Mouse (Mus musculus): ENCODE data around the gene Unc119b. TPM values are rescaled to one million over a fixed set of nuclear protein-coding genes. Genes with fewer than 3 reads are reported as not detected.
"Not testable (repeated sequence)": the region's sequence is repeated elsewhere in the genome, so short reads cannot be mapped to it uniquely, and the experiment has no call there.

The Unc119b gene
- total RNA-seq, 2 experiments from 2014 or later = 23.4 to 28.1 TPM

DNA sequence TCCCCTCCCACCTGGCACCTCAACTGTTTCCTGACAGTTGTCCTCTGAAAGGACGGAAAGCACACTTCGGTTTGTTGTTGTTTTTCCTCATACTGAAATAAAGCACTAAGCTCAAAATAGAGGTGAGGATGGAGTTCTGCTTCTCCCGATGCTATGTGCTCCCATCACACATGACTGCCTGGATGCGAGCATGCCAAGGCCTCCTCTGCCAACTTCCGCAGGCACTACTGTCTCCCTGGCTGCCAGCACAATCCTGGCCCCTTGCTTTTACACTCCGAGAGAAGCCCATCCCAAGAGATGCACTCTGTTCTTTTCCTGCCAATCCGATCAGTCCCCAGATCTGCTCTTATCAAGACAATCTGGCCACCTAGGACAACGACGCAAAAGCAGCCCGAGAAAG, 8.8 kb upstream of the Unc119b start:
- intact Hi-C loops (cut with DNase I) = no loop called here

DNA sequence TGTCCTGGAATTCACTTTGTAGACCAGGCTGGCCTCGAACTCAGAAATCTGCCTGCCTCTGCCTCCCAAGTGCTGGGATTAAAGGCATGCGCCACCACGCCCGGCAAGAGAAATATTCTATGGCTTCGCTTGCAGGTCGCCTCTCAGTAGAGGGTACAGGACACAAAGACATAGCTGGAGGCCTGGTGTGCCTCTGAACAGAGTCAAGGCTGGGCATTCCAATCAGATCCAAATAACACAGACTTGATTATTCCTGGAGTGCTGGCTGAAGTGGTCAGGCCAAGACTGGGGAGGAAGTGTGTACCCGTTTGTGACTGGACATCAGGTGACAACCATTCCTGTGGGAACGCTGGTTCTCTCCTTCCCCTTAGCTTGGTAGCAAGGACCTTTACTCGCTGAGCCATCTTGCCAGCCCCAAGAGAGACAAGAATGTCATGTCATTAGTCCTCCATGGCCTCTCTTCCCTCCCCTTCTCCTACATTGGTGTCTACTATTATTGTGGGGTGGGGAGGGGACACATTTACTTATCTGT, 7.5 kb upstream of the Unc119b start:
- DNase-seq (ENCODE audit: low spot score in 2 of 2) = no peak
- intact Hi-C loops (cut with DNase I) = no loop called here

More for the DNA sequence above, 8.8 kb upstream of the Unc119b start:
- DNase-seq (ENCODE audit: low spot score in 2 of 2) = peak; percentile 46 to 64

DNA sequence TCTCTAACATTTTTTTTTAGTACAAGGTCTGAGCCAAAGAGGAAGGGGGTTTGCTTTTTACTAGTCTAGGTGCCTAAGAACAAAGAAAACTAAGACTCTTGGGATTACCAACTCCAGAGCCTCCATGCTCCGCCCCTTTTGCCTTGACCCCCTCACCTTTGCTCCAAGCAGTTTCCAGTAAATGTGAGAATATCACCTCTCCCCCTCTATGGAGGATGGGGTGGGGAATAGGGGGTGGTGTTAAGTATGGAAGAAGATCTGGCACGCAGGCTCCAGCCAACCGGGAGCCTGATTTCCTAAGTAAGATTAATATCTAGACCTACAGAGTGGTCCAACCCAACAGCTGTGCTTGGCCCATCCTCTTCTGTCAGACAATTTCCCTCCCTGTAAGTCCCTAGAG, 6.0 kb upstream of the Unc119b start:
- no peak for DNase-seq (ENCODE audit: low spot score in 2 of 2)
- intact Hi-C loops (cut with DNase I) = no loop called here

DNA sequence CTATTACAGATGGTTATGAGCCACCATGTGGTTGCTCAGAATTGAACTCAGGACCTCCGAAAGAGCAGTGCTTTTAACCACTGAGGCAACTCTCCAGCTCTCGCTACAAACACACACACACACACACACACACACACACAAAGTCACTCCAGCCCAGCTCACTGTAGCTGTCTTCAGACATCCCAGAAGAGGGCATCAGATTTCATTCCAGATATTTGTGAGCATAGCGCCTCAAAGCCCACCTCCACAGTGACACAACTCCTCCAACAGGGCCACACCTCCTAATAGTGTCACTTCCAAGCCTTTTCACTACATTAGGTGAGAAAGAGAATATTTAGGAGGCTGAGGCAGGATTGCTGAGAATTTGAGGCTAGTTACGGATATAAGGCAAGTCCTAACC, 4.3 kb upstream of the Unc119b start:
- no peak for DNase-seq (ENCODE audit: low spot score in 2 of 2)
- intact Hi-C loops (cut with DNase I) = no loop called here

DNA sequence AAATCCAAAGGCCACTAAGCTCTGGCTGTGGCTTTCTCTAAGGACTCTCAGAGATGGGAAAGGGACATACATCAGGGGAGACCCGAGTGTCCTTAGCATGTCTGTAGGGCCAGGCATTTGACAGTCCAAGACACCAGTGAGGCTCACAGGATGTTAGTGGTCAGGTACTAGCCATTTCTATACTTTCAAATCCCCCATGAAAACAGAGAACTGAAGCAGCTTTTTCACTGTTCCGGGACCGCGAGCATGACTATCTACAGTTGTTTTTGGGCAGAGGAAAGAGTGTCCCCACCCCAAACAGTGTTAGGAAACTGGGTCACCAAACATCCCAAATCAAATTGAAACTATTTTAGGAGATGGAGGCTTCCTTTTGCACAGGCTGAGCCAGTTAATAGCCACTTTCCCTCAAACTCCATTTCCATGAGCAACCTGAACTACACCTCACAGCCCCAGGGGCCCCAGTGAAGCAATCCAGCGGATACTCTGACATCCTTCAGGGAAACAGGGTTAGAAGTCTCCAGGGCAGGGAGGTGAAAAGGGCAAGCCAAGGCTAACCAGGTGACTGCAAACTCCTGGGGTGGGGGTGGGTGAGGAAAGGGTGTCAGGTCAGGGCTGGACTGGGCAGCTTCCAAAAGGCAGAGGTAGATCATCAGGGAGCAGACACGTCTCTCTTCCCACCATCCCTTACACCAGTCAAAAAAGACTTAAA, 1.3 kb downstream of the Unc119b start:
- intact Hi-C loops (cut with DNase I) = no loop called here
- no peak for DNase-seq (ENCODE audit: low spot score in 2 of 2)

DNA sequence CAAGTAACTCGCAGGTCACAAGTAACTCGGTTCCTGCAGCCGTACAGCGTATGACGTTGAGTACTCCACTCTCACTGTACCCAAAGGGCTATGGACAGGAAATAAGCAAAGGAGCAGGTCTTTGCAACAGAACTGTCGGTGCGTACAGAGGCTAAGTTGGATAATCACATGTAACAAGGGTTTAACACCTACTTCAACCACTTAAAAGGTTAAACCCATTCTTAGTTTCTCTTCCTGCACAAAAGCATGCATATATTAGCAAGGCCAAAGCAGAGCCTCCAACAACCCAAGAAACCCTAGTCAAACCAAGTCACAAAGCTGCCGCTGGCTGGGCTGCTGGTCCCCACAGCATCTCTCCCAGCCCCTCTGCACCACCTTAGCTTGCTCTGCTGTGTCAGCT, 2.3 kb downstream of the Unc119b start:
- intact Hi-C loops (cut with DNase I) = no loop called here
- no peak for DNase-seq (ENCODE audit: low spot score in 2 of 2)

DNA sequence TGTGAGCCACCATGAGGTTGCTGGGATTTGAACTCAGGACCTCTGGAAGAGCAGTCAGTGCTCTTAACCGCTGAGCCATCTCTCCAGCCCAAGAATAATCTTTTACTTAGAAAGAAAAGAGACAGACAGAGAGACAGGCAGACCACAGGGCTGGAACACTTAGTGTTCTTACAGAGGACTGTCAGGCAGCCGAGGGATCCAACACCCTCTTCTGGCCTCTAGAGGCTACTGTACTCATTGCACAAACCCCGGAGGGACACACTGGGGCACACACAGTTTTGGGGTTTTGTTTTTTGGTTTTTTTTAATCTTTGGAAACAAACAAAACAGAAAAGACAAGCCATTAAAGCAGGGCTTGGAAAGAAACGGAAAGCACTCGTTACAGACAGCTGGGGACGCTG, 5.4 kb downstream of the Unc119b start:
- no peak for DNase-seq (ENCODE audit: low spot score in 2 of 2)
- intact Hi-C loops (cut with DNase I) = loop anchor here (5.0 kb wide), 2 partner anchors 33 to 108 kb away; partner anchors contain the start of gene Pop5

DNA sequence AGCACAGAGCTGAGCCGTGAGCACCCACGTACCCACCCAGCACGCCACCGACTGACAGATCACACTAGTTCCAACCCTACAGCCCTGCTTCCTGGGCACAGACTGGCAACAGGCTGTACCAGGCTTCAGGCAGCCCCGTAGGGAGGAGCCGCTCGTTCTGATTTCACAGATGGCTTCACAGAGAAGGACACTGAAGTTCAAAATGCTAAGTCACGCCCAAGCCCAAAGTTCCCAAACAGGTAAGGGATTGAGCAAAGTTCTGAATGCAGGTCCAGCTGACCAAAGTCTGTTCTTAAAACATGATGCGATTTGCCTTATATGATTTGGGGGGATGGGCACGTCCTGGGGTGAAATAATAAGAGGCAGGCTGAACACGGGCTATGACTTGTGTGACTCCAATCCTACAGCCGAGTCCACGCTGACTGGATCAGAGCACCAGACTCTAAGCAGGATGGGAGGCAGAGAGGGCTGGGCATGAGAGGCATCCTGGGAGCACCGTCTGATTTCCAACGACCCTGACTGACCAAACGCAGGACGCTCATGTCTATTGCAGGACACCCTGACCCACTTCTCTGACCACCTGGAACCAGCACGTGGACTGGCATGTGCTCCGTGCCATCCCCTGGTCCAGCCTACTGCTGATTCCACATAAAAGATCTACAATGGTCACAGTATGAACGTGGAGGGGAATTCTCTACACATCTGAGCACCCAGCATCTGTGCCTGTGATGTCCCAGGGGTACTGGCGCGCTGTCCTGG, 7.2 kb downstream of the Unc119b start:
- intact Hi-C loops (cut with DNase I) = loop anchor here (5.0 kb wide), 2 partner anchors 35 to 110 kb away; partner anchors contain the start of gene Pop5
- no peak for DNase-seq (ENCODE audit: low spot score in 2 of 2)

DNA sequence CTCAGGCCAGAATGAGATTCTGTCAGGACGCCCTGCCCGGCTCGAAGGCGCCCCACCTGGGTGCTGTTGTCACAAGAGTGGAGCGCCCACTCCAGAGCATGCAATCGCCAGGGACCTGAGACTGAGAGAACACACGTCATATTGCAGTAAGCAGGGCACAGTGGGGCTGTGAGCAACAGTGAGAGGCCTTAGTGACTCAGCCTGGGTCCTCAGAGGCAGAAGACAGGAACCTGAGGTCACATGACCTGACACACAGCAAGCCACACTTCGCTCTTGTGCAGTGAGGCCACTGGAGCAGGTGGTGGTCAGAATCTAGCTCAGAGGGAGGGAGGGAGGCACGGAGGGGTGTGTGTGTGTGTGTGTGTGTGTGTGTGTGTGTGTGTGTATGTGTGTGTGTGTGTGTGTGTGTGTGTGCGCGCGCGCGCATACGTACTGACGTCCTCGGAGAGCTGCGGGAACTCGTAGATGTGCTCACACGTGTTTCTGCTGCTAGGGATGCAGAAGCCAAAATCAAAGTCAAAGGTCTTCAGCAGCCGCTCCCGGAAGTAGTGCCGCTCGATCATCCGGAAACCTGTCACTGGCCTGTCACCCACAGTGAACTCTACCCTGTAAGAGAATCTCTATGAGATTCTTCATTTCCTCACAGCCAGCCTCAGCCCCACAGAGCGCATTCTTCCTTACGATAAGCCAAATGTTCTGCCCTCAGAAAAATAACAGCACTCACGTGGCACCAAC, 8.0 kb downstream of the Unc119b start:
- DNase-seq (ENCODE audit: low spot score in 2 of 2) = no peak
- intact Hi-C loops (cut with DNase I) = loop anchor here (5.0 kb wide), 2 partner anchors 36 to 111 kb away; partner anchors contain the start of gene Pop5

DNA sequence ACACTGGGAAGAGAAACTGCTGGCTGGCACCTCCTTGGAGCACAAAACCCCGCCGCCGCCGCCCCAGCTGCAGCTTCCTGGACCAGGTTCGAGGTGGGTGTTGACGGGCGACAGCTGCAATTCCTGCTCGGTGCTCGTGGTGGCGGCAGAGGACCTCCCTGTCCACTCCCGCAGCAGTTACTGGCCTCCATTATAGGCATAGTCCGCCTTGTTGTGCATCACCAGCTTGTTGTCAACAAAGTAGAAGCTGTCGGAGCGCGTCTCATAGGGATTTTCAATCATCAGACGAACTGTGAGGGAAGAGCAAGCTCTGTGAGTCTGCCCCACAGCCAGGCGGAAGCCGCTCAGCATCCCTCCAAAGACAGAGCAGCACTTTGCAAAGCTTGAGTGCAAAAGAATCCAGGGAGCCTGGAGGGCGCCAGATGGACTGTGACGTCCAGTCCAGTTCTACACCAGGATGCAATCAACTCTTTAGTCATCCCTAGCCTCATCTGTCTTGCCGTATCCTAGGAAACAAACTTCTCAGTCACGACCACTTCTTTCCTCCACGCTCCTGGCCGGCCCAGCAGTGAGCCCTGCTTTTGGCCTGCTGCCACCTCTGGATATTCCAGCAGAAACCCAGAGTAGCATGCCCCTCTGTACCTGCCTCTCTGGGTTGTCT, 9.4 kb downstream of the Unc119b start:
- intact Hi-C loops (cut with DNase I) = loop anchor here (5.0 kb wide), 2 partner anchors 37 to 112 kb away; partner anchors contain the start of gene Pop5

DNA sequence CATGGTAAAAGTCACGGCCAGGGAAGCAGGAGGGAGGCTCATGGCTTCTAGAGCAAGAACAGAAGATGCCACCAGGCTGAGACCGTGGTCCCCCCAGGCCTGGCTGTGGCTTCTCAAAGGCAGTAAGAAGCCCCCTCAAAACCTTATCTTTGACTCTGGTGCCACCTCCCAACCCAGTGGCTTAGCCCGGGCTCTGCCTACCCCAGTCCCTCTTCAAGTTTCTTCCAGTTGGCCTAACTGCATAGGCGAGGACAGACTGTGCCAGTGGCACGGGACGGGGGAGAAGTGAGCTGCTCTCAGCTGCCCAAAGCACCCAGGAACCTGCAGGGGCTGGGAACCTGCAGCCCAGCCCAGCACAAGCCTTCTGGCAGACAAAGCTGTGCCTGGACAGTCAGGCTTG, 10.1 kb downstream of the Unc119b start:
- no peak for DNase-seq (ENCODE audit: low spot score in 2 of 2)
- intact Hi-C loops (cut with DNase I) = loop anchor here (5.0 kb wide), 2 partner anchors 38 to 113 kb away; partner anchors contain the start of gene Pop5

More for the DNA sequence above, 9.4 kb downstream of the Unc119b start:
- peak; percentile 88 to 93 for DNase-seq (ENCODE audit: low spot score in 2 of 2)

DNA sequence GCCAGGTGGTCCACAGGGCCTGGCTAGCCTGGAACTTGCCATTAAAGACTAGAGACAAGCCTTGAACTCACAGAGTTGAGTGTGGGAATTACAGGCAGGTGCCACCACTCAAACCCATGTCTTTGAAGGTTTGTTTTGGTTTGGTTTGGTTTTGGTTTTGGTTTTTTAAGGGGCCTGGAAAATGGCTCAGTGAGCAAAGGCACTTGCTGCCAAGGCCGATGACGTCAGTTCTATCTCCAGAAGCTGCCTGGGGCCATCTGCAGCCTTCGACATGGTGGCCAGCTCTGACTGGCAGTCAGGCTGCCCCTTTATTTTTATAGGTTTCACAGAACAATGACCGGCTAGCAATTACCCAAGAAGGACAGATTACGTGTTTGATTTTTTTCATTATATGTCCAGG, 13.8 kb downstream of the Unc119b start:
- intact Hi-C loops (cut with DNase I) = no loop called here
- no peak for DNase-seq (ENCODE audit: low spot score in 2 of 2)

DNA sequence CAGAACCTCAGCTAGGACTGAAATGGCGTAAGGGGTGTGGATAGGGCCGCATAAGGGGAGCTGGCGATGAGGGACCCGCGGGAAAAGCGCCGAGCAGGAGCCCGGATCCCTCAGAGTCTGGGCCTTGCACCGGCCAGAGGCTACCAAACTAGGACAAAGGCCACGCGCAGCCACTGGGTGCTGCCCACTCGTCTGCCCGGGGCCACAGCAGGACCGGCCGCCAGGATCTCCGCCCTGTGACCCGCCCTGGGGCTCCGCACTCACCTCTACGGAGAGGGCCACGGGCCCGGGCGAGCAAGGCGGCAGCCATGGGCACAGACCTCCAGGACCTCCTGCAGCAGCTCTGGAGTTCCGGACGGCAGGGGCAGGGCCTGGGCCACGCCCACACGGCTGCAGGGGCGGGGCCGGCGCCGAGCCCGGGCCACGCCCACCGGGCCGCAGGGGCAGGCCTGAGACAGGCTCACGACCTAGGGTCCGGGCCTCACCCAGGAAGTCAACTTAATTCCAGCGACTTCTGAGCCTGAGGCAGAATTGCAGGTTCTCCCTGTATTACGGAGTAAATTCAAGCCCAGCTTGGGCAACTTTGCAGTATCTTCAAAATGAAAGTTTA, 15.7 kb downstream of the Unc119b start, which contains the start of gene Acads:
Gene Acads, minus strand, starts transcription at position 386 of the 610 bp plus-strand sequence.
- peak in 1 of 2 experiments; percentile 62 for DNase-seq (ENCODE audit: low spot score in 2 of 2)
- intact Hi-C loops (cut with DNase I) = no loop called here

DNA sequence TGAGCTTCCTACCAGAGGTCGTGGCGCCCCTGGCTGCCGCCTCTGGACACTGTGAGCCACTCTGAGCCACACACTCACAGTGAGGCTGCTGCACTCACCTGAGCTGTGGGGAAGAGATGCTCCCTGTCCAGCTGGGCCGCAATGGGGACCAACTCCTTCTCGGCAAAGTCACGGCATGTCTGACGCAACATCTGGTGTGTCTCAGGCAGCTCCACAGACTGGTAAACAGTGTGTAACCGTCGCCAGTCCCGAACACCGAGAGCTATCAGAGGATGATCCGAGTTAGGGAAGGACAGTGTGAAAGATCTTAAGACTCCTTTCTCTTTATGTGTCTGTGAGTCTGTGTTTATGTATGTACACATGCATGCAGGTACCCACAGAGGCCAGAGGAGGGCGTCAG, 17.3 kb downstream of the Unc119b start:
- DNase-seq (ENCODE audit: low spot score in 2 of 2) = no peak
- intact Hi-C loops (cut with DNase I) = no loop called here

DNA sequence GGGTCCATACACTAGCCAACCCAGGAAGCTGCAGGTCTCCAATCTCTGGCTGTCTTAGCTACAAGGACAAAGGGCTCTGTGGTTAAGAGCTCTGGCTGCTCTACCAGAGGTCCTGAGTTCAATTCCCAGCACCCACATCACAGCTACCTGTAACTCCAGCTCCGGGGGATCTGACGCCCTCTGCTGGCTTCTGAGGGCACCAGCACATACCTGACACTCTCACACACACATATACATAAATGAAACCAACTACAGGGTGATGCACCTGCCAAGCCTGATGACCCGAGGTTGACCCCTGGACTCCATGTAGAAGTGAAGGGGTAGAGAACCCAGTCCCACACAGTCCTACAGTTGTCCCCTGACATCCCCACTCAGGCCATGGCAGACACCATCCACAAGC, 18.3 kb downstream of the Unc119b start:
- intact Hi-C loops (cut with DNase I) = no loop called here

DNA sequence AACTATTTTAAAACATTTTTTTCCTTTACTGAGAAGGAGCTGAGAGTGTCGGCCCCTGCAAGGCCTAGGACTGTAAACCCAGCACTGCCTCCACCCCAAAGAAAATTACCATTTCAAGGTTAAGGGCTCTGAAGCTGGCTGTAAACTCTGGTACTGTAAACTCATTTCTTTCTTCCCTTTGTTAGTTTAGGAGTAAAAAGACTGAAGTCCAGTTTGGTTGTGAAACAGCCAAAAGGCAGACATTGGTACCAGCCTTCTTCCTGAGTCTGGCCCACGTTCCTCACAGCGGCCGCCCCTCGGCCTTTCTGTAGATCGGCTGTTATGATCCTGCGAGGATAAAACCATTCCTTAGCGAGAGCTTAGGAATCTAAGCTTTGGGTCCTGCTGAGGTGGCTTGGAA, 20.3 kb downstream of the Unc119b start:
- no peak for DNase-seq (ENCODE audit: low spot score in 2 of 2)
- intact Hi-C loops (cut with DNase I) = no loop called here

More for the DNA sequence above, 18.3 kb downstream of the Unc119b start:
- no peak for DNase-seq (ENCODE audit: low spot score in 2 of 2)

DNA sequence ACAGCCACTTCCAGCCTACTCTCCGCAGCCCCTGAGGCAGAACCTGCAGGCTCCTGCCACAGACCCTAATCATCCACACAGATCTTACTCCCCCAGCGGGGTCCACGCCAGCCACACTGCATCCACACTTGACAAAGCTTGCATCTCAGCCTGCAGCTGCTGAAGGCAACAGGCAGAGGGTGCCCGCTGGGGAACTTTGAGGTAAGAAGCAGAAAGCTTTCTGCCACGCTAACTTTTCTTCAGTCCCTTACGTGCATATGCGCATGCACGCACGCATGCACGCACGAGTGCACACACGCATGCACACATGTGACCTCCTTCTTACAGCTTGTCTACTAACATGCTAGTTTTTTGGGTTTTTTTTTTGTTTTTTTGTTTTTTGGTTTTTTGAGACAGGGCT, 21.5 kb downstream of the Unc119b start:
- no peak for DNase-seq (ENCODE audit: low spot score in 2 of 2)
- intact Hi-C loops (cut with DNase I) = no loop called here

DNA sequence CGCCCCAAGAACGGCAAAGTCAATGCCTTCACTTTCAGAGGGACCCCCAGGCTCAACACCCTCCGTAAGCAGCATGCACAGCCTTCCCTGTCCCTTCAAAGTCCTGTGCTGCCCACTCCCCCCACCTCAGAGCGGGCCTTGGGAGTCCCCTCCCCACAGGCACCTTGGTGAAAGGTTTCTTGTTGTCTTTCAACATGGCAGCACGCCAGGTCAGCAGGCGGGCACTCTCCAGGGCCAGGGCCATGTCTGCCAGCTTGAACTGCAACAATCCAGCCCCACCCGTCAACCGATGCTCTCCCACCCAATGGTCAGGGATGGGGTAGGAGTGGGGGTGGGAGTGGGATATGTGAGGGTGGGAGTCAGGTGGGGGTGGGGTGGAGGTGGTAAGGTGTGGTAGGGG, 23.6 kb downstream of the Unc119b start:
- DNase-seq (ENCODE audit: low spot score in 2 of 2) = no peak

DNA sequence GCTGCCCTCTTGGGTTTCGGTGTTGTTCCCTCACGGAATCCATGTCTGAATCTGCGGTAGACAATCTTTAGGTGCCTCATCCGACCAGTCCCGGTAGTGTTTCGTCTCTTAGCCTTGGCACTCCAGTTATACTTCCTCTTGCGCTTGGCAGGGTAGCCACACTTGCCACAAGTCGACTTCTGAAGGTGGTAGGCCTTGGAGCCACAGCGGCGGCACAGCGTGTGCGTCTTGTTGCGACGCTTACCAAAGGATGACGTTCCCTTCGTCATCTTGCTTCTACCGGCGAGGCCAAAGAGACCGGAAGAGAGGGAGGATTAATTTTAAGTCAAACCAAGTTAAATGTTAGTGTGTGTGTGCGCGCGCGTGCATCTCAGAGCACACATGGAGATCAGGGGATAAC, 31.5 kb downstream of the Unc119b start:
- intact Hi-C loops (cut with DNase I); DNase-seq (ENCODE audit: low spot score in 2 of 2): not testable (repeated sequence)

More for the DNA sequence above, 23.6 kb downstream of the Unc119b start:
- intact Hi-C loops (cut with DNase I) = no loop called here
